Mouse (Mus musculus): ENCODE measurements at regions not wholly inside any gene's neighbourhood (a gene's known extent, or its start where the extent isn't known, plus 50 kb on each side); places are given as distances from the start of the nearest gene placed in this dataset.

DNA sequence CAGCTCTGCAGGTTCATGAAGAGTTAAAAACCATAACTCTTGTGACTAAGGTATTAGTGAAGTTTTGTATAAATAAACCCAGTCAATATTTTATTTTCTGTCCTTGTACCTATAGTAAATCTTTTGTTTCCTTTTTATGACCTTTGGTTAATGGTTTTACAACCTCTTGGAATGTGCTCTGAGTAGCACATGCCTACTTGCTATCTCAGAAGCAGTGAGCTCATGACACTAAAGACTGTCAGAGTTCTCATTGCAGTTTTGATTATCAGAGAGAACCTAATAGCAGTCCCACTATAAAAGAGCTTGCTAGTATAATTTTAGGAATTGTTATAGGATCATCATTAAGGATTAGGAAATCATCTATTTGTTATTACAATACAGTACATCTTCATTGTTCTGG lies 443.6 kb upstream of the Fbxo33 start:
- no peak overlapping the region for H3K4me3 ChIP-seq (ENCODE audit: low read depth, low read length)
- DNase-seq (ENCODE audit: low spot score) = no peak
- H3K27me3 ChIP-seq (ENCODE audit: insufficient read depth, low read length) = no peaks in the 10 kb centered on the region
- no peak overlapping the region for H3K4me2 ChIP-seq (ENCODE audit: low read depth, low read length, poor library complexity, severe bottlenecking)
- no peak overlapping the region for H3K9ac ChIP-seq (replicated peaks; ENCODE audit: low read length, poor library complexity, severe bottlenecking)
- H3K36me3 ChIP-seq (ENCODE audit: insufficient read depth, low read length) = no peaks in the 10 kb centered on the region
- no peaks in the 10 kb centered on the region for H3K4me1 ChIP-seq (ENCODE audit: insufficient read depth, low read length)
- H3K27ac ChIP-seq (ENCODE audit: low read depth, low read length) = no peak overlapping the region
- ATAC-seq (ENCODE audit: low FRiP score) = no peak
- TF ChIP-seq CTCF (IDR thresholded peaks at IDR 0.05) = no peak
- no peaks in the 10 kb centered on the region for H3K9me3 ChIP-seq (ENCODE audit: low read length)

DNA sequence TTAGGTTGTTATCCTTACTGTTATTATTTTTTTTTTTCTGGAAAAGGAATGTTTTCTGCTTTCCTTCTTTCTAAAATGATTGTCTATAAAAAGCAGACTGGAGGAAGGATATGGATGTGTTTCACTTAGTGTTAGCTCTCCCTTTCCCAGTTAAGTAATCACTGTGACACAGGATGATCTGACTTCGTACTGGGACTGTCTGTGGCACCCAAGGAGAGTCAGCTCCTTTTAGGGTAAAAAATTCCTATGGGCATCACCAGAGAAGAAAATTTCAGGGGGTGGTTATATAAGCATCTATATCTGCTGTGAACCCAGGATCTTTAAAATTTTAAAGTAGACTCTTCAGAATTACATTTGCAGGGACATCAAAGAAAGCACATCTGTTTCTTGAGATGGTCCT lies 411.2 kb upstream of the Fbxo33 start:
- ATAC-seq (ENCODE audit: low FRiP score) = no peak
- Histone ChIP-seq H3K4me2 (ENCODE audit: low read depth, low read length, poor library complexity, severe bottlenecking) (no peak overlapping the region), H3K9me3 (ENCODE audit: low read length) (no peaks in the 10 kb centered on the region), H3K36me3 (ENCODE audit: insufficient read depth, low read length) (no peaks in the 10 kb centered on the region), H3K27me3 (ENCODE audit: insufficient read depth, low read length) (no peaks in the 10 kb centered on the region), H3K4me1 (ENCODE audit: insufficient read depth, low read length) (no peaks in the 10 kb centered on the region), H3K9ac (replicated peaks; ENCODE audit: low read length, poor library complexity, severe bottlenecking) (no peak overlapping the region), H3K27ac (ENCODE audit: low read depth, low read length) (no peak overlapping the region), H3K4me3 (ENCODE audit: low read depth, low read length) (no peak overlapping the region)
- TF ChIP-seq CTCF (IDR thresholded peaks at IDR 0.05) = no peak
- no peak for DNase-seq (ENCODE audit: low spot score)
- 38% methylated on average over 1 of the region's 1 CpGs for WGBS

DNA sequence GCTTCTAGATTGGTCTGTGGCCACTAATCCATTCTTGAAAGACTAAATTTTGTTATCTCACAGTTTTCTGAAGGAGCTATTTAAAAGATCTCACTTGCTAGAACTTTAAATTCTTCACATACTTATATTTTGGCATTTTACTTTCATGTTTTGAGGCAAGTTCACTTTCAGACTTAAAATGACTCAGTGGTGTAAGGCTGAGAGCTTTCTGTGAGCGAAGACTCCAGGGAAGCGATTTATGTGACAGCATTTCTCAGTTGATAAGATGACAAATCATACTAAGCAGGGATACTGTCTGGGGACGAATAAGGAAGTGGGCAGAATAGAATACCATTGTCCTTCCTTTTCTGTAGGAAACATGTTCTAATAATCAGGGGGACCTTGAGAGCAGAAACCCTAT lies 403.6 kb upstream of the Fbxo33 start:
- TF ChIP-seq CTCF (IDR thresholded peaks at IDR 0.05) = no peak
- WGBS = 74% methylated on average over 3 of the region's 3 CpGs
- no peak for DNase-seq (ENCODE audit: low spot score)
- no peak for ATAC-seq (ENCODE audit: low FRiP score)
- Histone ChIP-seq H3K27me3 (ENCODE audit: insufficient read depth, low read length) (no peaks in the 10 kb centered on the region), H3K9ac (replicated peaks; ENCODE audit: low read length, poor library complexity, severe bottlenecking) (no peak overlapping the region), H3K27ac (ENCODE audit: low read depth, low read length) (no peak overlapping the region), H3K4me1 (ENCODE audit: insufficient read depth, low read length) (no peaks in the 10 kb centered on the region), H3K9me3 (ENCODE audit: low read length) (no peaks in the 10 kb centered on the region), H3K36me3 (ENCODE audit: insufficient read depth, low read length) (no peaks in the 10 kb centered on the region), H3K4me3 (ENCODE audit: low read depth, low read length) (no peak overlapping the region), H3K4me2 (ENCODE audit: low read depth, low read length, poor library complexity, severe bottlenecking) (no peak overlapping the region)

DNA sequence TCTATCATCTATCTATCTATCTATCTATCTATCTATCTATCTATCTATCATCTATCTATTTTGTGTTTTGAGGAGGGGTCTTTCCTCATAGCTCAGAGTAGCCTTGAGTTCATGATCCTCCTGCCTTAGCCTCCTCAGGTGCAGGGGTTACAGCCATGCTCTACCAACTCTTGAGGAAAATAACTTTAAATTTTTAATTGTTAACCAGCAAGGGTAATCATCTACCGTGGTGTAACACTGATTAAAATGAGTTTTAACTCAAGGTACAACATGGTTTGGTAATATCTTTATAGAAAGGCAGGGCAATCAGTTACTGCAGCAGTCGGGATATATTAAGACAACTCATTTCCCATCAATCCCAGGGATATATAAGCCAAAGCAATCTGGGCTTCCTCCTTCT lies 401.6 kb upstream of the Fbxo33 start:
- Histone ChIP-seq H3K27me3 (ENCODE audit: insufficient read depth, low read length) (no peaks in the 10 kb centered on the region), H3K36me3 (ENCODE audit: insufficient read depth, low read length) (no peaks in the 10 kb centered on the region), H3K27ac (ENCODE audit: low read depth, low read length) (no peak overlapping the region), H3K9ac (replicated peaks; ENCODE audit: low read length, poor library complexity, severe bottlenecking) (no peak overlapping the region), H3K9me3 (ENCODE audit: low read length) (no peaks in the 10 kb centered on the region), H3K4me3 (ENCODE audit: low read depth, low read length) (no peak overlapping the region), H3K4me2 (ENCODE audit: low read depth, low read length, poor library complexity, severe bottlenecking) (no peak overlapping the region), H3K4me1 (ENCODE audit: insufficient read depth, low read length) (no peaks in the 10 kb centered on the region)
- TF ChIP-seq CTCF (IDR thresholded peaks at IDR 0.05) = no peak
- no peak for ATAC-seq (ENCODE audit: low FRiP score)
- WGBS = 75% methylated on average over 2 of the region's 2 CpGs
- DNase-seq (ENCODE audit: low spot score) = no peak

DNA sequence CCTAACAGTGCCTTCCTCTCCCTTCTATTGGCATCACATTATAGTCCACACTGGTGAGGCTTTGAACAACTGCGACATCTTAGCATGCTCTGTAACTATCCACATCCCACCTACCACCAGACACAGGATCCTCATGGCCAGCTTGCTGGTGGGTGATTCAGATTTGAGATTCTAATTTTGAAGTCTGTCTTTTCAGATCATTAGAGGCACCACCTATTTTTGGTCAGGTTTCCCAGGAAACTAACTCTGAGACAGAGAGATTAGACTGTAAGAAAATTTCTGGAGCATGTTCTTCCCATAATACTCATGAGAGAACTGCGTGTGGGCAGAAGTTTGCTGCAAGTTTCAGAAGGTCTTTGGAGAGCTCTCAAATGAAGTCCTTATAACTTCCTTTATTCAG lies 400.8 kb upstream of the Fbxo33 start:
- no peak for DNase-seq (ENCODE audit: low spot score)

DNA sequence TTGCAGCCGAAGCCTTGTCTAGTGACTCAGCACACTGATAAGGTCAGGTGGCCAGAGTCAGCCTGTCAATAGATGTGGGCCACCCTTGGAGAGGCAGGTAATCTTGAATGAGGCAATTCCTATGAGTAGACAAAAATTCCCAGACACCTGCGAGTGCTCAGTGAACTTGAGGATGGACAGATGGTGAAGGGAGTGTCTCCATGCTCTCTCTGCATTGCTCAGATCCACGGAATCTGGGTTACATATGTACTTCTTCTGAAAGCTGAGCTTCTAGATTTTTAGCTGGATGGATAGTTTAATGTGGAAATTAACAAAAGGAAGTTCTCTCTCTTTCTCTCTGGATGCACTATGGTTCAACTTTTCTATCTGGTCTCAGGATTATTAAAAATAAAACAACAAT lies 396.6 kb upstream of the Fbxo33 start:
- no peaks in the 10 kb centered on the region for H3K9me3 ChIP-seq (ENCODE audit: low read length)
- no peak for TF ChIP-seq CTCF (IDR thresholded peaks at IDR 0.05)
- ATAC-seq (ENCODE audit: low FRiP score) = no peak
- H3K9ac ChIP-seq (replicated peaks; ENCODE audit: low read length, poor library complexity, severe bottlenecking) = no peak overlapping the region
- 78% methylated on average over 3 of the region's 3 CpGs for whole genome bisulfite sequencing
- H3K27me3 ChIP-seq (ENCODE audit: insufficient read depth, low read length) = no peaks in the 10 kb centered on the region
- H3K4me1 ChIP-seq (ENCODE audit: insufficient read depth, low read length) = no peaks in the 10 kb centered on the region
- H3K36me3 ChIP-seq (ENCODE audit: insufficient read depth, low read length) = no peaks in the 10 kb centered on the region
- H3K4me2 ChIP-seq (ENCODE audit: low read depth, low read length, poor library complexity, severe bottlenecking) = no peak overlapping the region
- no peak overlapping the region for H3K27ac ChIP-seq (ENCODE audit: low read depth, low read length)
- H3K4me3 ChIP-seq (ENCODE audit: low read depth, low read length) = no peak overlapping the region
- no peak for DNase-seq (ENCODE audit: low spot score)

More for the DNA sequence above, 400.8 kb upstream of the Fbxo33 start:
- ATAC-seq (ENCODE audit: low FRiP score) = no peak
- no peak for TF ChIP-seq CTCF (IDR thresholded peaks at IDR 0.05)
- Histone ChIP-seq H3K36me3 (ENCODE audit: insufficient read depth, low read length) (no peaks in the 10 kb centered on the region), H3K4me2 (ENCODE audit: low read depth, low read length, poor library complexity, severe bottlenecking) (no peak overlapping the region), H3K9ac (replicated peaks; ENCODE audit: low read length, poor library complexity, severe bottlenecking) (no peak overlapping the region), H3K4me3 (ENCODE audit: low read depth, low read length) (no peak overlapping the region), H3K27me3 (ENCODE audit: insufficient read depth, low read length) (no peaks in the 10 kb centered on the region), H3K4me1 (ENCODE audit: insufficient read depth, low read length) (no peaks in the 10 kb centered on the region), H3K27ac (ENCODE audit: low read depth, low read length) (no peak overlapping the region), H3K9me3 (ENCODE audit: low read length) (no peaks in the 10 kb centered on the region)
- WGBS = 91% methylated on average over 2 of the region's 2 CpGs

DNA sequence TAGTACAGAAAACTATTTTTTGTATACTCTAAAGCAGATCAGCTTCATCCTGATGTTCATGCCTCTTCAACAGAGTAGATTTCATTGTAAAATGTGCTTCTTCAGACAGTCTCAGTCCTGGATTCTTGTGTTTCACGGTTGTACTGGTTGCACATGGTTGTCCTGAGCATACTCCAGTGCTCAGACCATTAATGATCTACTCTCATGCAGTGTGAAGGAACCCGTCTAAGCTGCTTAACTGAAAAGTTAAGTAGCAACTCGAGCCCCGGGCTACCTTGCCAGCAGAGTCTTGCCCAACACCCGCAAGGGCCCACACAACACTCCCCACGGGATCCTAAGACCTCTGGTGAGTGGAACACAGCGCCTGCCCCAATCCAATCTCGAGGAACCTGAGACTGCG lies 380.3 kb upstream of the Fbxo33 start:
- 90% methylated on average over 8 of the region's 9 CpGs for WGBS

More for the DNA sequence above, 380.3 kb upstream of the Fbxo33 start:
- Histone ChIP-seq H3K4me1 (ENCODE audit: insufficient read depth, low read length) (no peaks in the 10 kb centered on the region), H3K4me3 (ENCODE audit: low read depth, low read length) (no peak overlapping the region), H3K27ac (ENCODE audit: low read depth, low read length) (no peak overlapping the region), H3K9ac (replicated peaks; ENCODE audit: low read length, poor library complexity, severe bottlenecking) (no peak overlapping the region), H3K4me2 (ENCODE audit: low read depth, low read length, poor library complexity, severe bottlenecking) (no peak overlapping the region), H3K27me3 (ENCODE audit: insufficient read depth, low read length) (no peaks in the 10 kb centered on the region), H3K36me3 (ENCODE audit: insufficient read depth, low read length) (no peaks in the 10 kb centered on the region), H3K9me3 (ENCODE audit: low read length) (no peaks in the 10 kb centered on the region)
- ATAC-seq (ENCODE audit: low FRiP score) (no peak), DNase-seq (ENCODE audit: low spot score) (no peak)
- TF ChIP-seq CTCF (IDR thresholded peaks at IDR 0.05) = no peak
